Mouse (Mus musculus) heart, adult 9 months (tissue): Measurements from ENCODE around the gene Pygb.

ENCODE experiments used
- DNase-seq, 2 experiments: peaks; one replicate each; pipeline ENCODE4 v3.0.0; 2022; ENCODE audit warnings: low spot score in 2 of 2

Gene Pygb

GRCm38 (mm10) chr2:150788768-150789550 is 2.4 kb downstream of the Pygb start:
- peak; percentile 75 to 90 for DNase-seq

DNA sequence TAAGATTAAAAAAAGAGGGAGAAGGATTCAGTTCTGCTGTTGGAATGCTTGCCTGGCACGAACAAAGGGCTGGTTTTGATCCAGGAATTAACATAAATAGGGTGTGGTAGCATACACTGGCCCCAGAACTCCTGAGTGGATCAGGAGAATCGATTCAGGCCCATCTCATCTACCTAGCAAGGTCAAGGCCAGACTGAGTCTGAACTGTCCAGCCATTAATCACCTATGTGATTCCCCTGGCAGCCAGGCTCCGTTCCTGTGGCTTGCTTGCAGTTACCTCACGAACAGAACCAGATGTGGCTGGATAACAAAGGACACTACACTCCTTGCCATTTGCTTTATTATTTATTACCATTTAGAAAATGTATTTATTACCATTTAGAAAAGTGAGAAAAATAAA is 6.8 kb downstream of the Pygb start:
- DNase-seq, result no peak

GRCm38 (mm10) chr2:150798084-150798483 is 11.5 kb downstream of the Pygb start:
- no peak for DNase-seq

GRCm38 (mm10) chr2:150800616-150801015 is 14.1 kb downstream of the Pygb start:
- no peak for DNase-seq

DNA sequence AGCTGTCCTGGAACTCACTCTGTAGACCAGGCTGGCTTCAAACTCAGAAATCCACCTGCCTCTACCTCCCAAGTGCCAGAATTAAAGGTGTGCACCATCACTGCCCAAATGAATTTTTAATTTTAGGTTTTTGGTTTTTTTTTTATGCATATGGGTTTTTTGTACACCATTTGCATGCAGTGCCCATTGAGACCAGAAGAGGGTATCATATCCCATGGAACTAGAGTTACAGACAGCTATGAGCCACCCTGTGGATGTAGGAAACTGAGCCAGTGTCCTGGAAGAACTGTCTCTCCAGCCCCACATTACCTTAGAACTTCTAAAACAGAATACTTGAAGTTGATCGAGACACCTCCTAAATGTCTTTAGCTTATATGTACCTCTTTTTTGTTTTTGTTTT is 16.5 kb downstream of the Pygb start:
- no peak for DNase-seq

- no peak for DNase-seq
These were observed 21.8 kb downstream of the Pygb start for GRCm38 (mm10) chr2:150808381-150808780.

DNA sequence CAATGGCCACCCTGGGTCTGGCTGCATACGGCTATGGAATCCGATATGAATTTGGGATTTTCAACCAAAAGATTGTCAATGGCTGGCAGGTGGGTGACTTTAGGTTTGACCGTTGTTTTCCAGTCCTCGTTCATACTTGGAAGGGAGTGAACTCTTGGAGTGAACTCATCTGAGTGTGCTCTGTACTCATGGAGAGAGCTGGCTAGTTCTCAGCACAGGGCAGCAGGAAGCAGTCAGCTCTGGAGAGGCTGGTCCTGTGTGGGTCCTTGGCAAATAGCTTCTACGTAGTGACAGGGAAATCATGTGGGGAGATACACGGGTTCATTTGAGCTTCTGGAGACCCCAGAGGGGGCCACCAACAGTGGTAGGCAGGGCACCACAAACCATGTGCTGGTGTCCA is 22.3 kb downstream of the Pygb start:
- DNase-seq, result no peak

- DNase-seq, result no peak
These were observed 24.1 kb downstream of the Pygb start for GRCm38 (mm10) chr2:150810603-150811002.

- no peak for DNase-seq
These were observed 26.3 kb downstream of the Pygb start for GRCm38 (mm10) chr2:150812816-150813215.

DNA sequence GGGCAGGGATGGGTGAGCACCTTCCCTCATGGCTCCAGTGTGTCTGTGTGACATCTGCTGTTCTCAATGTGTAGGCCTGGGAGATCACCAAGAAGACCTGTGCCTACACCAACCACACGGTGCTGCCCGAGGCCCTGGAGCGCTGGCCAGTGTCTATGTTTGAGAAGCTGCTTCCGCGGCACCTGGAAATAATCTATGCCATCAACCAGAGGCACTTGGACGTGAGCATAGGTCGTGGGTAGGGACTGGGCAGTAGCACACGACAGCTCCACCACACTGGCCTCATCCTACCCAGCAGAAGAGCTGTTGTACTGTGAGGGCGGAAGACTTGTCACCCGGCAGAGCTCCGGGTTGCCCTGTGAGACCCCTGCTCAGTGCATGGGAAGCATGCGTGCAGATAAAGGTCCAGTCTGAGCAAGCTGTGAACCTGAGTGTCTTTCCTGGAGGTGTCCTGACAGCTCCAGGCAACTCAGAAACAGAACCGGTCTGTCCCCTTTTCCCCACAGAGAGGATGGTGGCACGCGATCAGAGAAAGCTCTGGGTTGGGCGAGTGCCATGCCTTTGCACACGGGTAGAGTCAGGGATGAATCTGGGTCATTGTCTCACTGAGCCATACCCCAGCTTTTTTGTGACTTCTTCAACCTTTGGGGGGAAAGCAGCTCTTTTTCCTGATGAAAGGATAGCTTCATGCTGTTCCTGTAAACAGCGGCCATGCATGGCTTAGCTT is 30.3 kb downstream of the Pygb start:
- peak in 1 of 2 experiments; percentile 41 for DNase-seq

- DNase-seq, result no peak
These were observed 32.2 kb downstream of the Pygb start for GRCm38 (mm10) chr2:150818742-150819141.

GRCm38 (mm10) chr2:150820720-150821119 is 34.2 kb downstream of the Pygb start:
- no peak for DNase-seq

- DNase-seq, result no peak
These were observed 36.5 kb downstream of the Pygb start for GRCm38 (mm10) chr2:150822987-150823386.

GRCm38 (mm10) chr2:150826426-150826825 is 39.9 kb downstream of the Pygb start:
- DNase-seq, result peak; percentile 67 to 69

- DNase-seq, result no peak
These were observed 41.6 kb downstream of the Pygb start for GRCm38 (mm10) chr2:150828164-150828563.

GRCm38 (mm10) chr2:150828654-150829053 is 42.1 kb downstream of the Pygb start:
- DNase-seq, result no peak

GRCm38 (mm10) chr2:150830011-150830410 is 43.5 kb downstream of the Pygb start:
- no peak for DNase-seq

DNA sequence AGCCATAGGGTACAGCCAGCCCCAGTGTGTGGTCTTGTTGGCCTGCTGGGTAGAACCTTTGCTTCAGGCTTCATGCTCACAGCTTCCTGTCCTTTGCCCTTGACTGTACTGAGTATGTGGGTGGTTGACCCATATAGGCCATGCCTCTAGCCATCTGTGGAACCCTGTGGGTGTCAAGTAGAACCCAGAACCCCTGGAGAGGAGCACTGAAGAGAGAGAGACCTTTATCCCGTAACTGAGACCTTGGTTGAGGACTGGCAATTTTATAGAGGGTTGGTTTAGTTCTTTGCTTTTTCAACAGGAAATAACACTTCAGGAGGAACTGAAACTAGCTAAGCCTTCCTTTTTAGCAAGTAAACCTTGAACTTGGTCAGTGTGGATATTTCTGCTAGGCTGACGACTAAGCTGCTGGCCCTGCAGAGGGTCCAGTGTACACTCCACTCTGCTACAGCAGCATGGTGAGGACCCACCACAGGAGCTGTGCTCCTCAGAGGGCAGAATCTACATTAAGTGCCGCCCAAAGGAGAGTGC is 44.4 kb downstream of the Pygb start:
- peak in 1 of 2 experiments; percentile 33 for DNase-seq

DNA sequence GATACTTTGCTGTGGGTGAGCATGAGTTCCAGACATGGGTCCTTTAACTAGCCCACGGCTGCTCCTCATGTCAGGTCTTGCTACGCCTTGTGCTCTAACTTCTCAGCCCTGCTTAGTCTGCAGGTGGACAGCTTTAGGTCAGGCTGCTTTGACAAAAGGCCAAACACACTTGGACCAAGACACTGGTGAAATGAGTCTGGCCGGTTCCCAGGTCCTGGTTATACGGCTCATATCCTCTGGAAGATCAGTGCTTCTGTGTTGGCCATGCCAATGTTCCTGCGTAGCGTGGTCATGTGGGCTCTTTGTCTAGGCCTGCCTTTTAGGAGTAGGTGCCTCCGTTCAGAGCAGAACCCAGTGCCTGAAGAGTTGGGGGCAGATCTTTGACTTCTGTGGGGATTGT is 45.5 kb downstream of the Pygb start:
- peak; percentile 25 to 33 for DNase-seq

DNA sequence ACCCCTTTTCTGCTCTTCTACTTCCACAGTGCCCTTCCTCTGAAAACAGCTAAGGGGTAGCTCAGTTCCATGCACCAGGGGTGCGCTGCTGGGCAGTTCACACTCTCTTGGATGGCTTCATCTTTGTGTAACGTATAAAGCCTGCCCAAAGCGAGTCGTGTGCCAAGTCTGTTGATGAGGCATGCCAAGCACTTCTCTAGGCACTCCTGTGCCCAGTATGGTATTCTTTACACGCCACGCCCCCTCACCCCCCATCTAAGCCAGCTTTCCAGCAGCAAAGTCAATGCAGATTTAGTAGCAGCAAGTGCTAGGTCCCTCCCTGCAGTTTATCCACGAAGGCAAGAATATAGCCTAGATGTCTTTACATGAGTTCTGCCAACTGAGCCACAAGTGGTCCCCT is 48.1 kb downstream of the Pygb start:
- peak in 1 of 2 experiments; percentile 39 for DNase-seq

DNA sequence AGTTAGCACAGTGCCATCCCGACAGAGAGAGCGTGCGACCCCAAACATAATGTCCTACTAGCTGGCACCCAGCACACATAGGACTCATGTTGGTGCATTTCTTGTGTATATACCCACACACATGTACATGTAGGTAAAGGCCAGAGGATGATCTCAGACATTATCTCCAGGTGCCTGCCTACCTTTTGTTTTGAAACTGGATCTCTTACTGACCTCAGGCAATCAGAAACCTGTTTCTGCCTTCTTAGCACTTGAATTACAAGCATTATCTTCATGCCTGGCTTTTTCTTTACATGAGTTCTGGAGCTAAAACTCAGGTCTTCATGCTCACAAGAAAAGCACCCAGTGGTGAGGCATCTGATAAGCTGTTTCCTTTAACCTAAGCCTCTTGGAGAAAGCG is 49.4 kb downstream of the Pygb start:
- no peak for DNase-seq

DNA sequence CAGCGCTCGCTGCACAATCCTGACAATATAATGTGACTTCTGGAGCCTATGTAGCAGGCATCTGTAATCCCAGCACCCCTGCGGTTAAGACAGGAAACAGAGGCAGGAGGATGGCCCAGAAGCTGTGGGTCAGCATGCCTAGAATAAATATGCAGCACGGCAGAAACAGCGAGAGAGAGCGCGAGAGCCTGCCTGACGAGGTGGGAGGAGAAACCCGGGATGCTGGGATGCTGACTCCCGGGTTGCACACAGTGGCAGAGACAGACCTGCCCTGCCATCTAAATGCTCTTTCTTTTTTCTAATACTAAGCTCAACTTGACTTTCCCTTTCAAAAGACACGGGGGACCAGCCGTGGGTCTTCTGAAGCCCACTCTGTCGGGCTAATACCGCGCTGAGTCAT is 50.4 kb downstream of the Pygb start:
- DNase-seq, result peak in 1 of 2 experiments; percentile 63

DNA sequence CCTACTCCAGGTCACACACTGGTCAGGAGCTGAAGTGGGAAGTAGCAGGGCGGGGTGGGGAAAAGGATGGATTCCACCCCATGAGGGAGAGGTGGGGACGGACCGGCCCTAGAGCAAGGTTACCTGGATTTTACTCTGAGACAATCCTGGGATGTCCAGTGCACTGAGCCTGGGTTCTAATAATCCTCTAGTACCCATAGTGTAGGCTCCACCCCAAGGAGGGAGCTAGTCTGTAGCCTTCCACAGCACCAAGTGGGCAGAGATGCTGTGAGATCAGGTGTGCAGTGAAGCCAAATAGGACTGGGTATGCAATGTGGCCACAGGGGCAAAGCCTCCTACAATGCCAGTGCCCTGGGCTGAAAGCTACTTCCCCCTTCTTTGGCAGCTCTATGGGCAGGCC is 51.2 kb downstream of the Pygb start:
- DNase-seq, result no peak
